In the genomic region with DNA sequence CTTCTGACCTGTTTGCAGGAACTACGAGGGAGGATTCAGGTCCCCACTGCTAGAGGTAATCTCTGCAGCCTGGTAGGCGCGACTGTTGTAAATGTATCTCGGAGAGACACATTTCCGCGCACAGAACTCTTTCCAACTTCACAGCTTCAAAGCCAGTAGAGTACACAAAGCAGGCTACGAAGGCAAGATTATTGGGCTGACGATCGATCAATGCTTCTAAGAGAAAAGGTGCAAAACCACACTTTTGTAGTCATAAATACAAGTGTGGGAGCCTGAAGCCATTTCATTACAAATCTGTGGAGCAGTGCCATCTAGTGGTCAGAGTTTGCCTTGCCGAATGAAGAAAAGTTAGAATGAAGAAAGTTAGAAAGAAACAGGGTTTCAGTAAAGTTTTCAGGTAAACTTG, we compare ENCODE assay signal across 8 mouse cellular contexts.
DNase-seq lines count a peak whose midpoint lies in the region; ATAC-seq lines count a peak whose summit lies in the region.

No protein-coding gene starts in this region.

- H3K27me3 ChIP-seq in forebrain, embryonic 13.5 days, result peaks cover 4% of the 10 kb centered on the region; the same call in 1 of the 2 replicates
- H3K27me3 ChIP-seq in hindbrain, embryonic 11.5 days (ENCODE audit: control insufficient read depth, insufficient read depth, low read length), result no peaks in the 10 kb centered on the region

- DNase-seq in NIH3T3 (ENCODE audit: low read depth), result peak; percentile 87
- peak; percentile 9 for DNase-seq in c-Kit-negative CD71-positive TER-119-positive erythroid progenitor cells, embryonic 14.5 days (ENCODE audit: low read depth, low spot score)
- peak; percentile 86 for DNase-seq in hindbrain, embryonic 11.5 days (ENCODE audit: low spot score)
- peak; percentile 12 for DNase-seq in layer of hippocampus, adult 9-11 months
- DNase-seq in lung, postnatal 10 days, result peak; percentile 69
- DNase-seq in ovary, postnatal 36 days (ENCODE audit: low spot score), result peak; percentile 17

- no peak overlapping the region for H3K27ac ChIP-seq in forebrain, embryonic 13.5 days
- H3K27ac ChIP-seq in hindbrain, embryonic 11.5 days (ENCODE audit: low read depth, low read length), result no peak overlapping the region

- peak; percentile 39 for ATAC-seq in forebrain, embryonic 13.5 days
- ATAC-seq in hindbrain, embryonic 11.5 days (ENCODE audit: low FRiP score), result no peak
- no peak for ATAC-seq in activated CD4-positive, CD25-positive, alpha-beta regulatory T cell, adult 4 months

- H3K36me3 ChIP-seq in forebrain, embryonic 13.5 days (ENCODE audit: poor library complexity, severe bottlenecking), result no peaks in the 10 kb centered on the region
- no peaks in the 10 kb centered on the region for H3K36me3 ChIP-seq in hindbrain, embryonic 11.5 days (ENCODE audit: control insufficient read depth, insufficient read depth, low read length)

- H3K4me2 ChIP-seq in forebrain, embryonic 13.5 days, result peak overlapping the region; percentile 62
- H3K4me2 ChIP-seq in hindbrain, embryonic 11.5 days (replicated peaks; ENCODE audit: low read depth, low read length), result peak overlapping the region; percentile 45

- 6% methylated on average over 10 of the region's 10 CpGs for WGBS in forebrain, embryonic 13.5 days
- 15% methylated on average over 10 of the region's 10 CpGs for WGBS in hindbrain, embryonic 11.5 days

- peaks cover 13% of the 10 kb centered on the region for H3K4me1 ChIP-seq in forebrain, embryonic 13.5 days
- no peaks in the 10 kb centered on the region for H3K4me1 ChIP-seq in hindbrain, embryonic 11.5 days (replicated peaks; ENCODE audit: control insufficient read depth, insufficient read depth, low read length)

- 0 out of 2 replicates have a peak overlapping the region, but pooled peaks have one; percentile 41 for H3K9ac ChIP-seq in forebrain, embryonic 13.5 days
- H3K9ac ChIP-seq in hindbrain, embryonic 11.5 days (ENCODE audit: low read depth, low read length), result no peak overlapping the region

- peak overlapping the region; percentile 32 for H3K4me3 ChIP-seq in forebrain, embryonic 13.5 days
- peak overlapping the region; percentile 18; the same call in 1 of the 2 replicates for H3K4me3 ChIP-seq in hindbrain, embryonic 11.5 days (ENCODE audit: low read depth, low read length)

- no peaks in the 10 kb centered on the region for H3K9me3 ChIP-seq in forebrain, embryonic 13.5 days (replicated peaks)
- H3K9me3 ChIP-seq in hindbrain, embryonic 11.5 days (ENCODE audit: control insufficient read depth, low read length), result no peaks in the 10 kb centered on the region

Comparison
In these comparisons a context has a peak if more than half of its experiments do, and no peak if none do; other contexts are left out.
1. DNase-seq: peak in every context shown above with its lines; median percentile 87 in NIH3T3; 86 in hindbrain, embryonic 11.5 days; 69 in lung, postnatal 10 days; 17 in ovary, postnatal 36 days; 12 in layer of hippocampus, adult 9-11 months; 9 in c-Kit-negative CD71-positive TER-119-positive erythroid progenitor cells, embryonic 14.5 days.